Mouse (Mus musculus): ENCODE data around the gene Cep112. TPM values are rescaled to one million over a fixed set of nuclear protein-coding genes. Genes with fewer than 3 reads are reported as not detected.

Gene Cep112
- polyA plus RNA-seq, 1 experiment from 2014 or later = 11.8 TPM

DNA sequence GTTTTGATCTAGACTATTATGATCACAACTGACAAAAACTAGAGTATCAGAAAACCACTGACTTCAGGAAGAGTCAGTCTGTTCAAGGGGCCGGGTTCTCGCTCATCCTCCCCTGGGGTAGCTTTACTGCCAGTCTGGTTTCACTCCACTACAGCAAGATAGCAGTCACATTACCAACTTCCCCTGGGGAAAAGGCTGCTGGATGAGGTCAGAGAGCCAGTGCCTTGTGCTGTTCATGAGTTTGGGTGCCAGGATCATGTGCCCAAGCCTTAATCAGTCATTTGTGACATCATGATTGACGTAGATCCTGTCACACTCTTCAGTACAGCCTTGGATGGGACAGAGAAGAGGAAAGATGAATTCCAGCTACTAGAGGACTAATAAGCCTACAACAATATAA, 421.5 kb downstream of the Cep112 start:
- Histone ChIP-seq H3K27me3 (ENCODE audit: control insufficient read depth, insufficient read depth, low read length) (no peaks in the 10 kb centered on the region), H3K9ac (ENCODE audit: low read depth, low read length) (no peak overlapping the region), H3K36me3 (ENCODE audit: control insufficient read depth, insufficient read depth, low read length) (no peaks in the 10 kb centered on the region), H3K9me3 (replicated peaks; ENCODE audit: control insufficient read depth, low read length) (no peaks in the 10 kb centered on the region), H3K4me2 (no peak overlapping the region), H3K27ac (ENCODE audit: low read depth, low read length) (no peak overlapping the region), H3K4me1 (ENCODE audit: control insufficient read depth, insufficient read depth, low read length) (no peaks in the 10 kb centered on the region), H3K4me3 (ENCODE audit: low read depth, low read length) (no peak overlapping the region)
- 80% methylated on average over 3 of the region's 3 CpGs for WGBS (ENCODE audit: insufficient replicate concordance)
- ATAC-seq (replicated peaks; ENCODE audit: insufficient number of reproducible peaks, low FRiP score, low TSS enrichment) = no peak

DNA sequence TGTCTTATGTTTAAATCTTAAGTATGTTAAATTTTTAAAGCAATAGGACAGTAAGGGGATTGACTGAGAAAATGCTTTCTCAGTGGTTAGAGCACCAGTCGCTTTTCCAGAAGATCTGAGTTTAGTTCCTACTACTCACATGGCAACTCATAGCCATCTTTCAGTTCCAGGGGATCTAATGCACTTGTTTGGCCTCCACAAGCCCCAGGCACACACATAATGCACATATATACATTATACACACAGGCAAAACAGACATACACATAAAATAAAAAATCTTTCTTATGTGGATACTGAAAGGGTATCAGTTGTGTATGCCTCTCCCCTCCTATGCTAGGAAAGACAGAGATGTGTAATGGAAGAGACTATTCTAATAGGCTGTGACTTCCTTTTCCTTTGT, 426.8 kb downstream of the Cep112 start:
- H3K9me3 ChIP-seq (replicated peaks; ENCODE audit: control insufficient read depth, low read length) = no peaks in the 10 kb centered on the region
- no peaks in the 10 kb centered on the region for H3K27me3 ChIP-seq (ENCODE audit: control insufficient read depth, insufficient read depth, low read length)
- H3K9ac ChIP-seq (ENCODE audit: low read depth, low read length) = no peak overlapping the region
- no peaks in the 10 kb centered on the region for H3K36me3 ChIP-seq (ENCODE audit: control insufficient read depth, insufficient read depth, low read length)
- no peak overlapping the region for H3K27ac ChIP-seq (ENCODE audit: low read depth, low read length)
- no peak overlapping the region for H3K4me3 ChIP-seq (ENCODE audit: low read depth, low read length)
- no peaks in the 10 kb centered on the region for H3K4me1 ChIP-seq (ENCODE audit: control insufficient read depth, insufficient read depth, low read length)
- WGBS (ENCODE audit: insufficient replicate concordance) = 75% methylated on average over 1 of the region's 1 CpGs
- no peak for ATAC-seq (replicated peaks; ENCODE audit: insufficient number of reproducible peaks, low FRiP score, low TSS enrichment)
- no peak overlapping the region for H3K4me2 ChIP-seq

DNA sequence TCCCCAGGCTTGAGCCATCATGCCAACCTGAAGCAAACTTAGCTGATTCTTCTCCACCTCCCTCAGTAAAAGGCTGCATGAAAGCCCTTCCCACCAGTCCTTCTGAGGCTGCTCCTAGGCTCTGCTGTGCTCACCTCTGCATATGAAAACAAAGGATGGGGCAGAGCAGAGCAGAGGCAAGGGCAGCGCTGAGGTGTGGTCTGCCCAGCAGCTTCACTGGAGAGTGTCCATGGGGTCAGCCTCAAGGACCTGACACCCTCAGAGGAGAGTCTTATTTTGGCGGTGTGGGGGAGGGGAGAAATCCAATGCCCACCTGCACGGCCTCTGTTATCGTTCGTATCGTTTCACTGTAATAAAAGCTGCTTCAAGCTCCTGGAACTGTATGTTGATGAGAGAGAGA, 432.3 kb downstream of the Cep112 start:
- Histone ChIP-seq H3K4me1 (ENCODE audit: control insufficient read depth, insufficient read depth, low read length) (peaks cover 3% of the 10 kb centered on the region; the same call in 1 of the 2 replicates), H3K9ac (ENCODE audit: low read depth, low read length) (no peak overlapping the region), H3K4me3 (ENCODE audit: low read depth, low read length) (no peak overlapping the region), H3K36me3 (ENCODE audit: control insufficient read depth, insufficient read depth, low read length) (no peaks in the 10 kb centered on the region), H3K4me2 (no peak overlapping the region), H3K9me3 (replicated peaks; ENCODE audit: control insufficient read depth, low read length) (no peaks in the 10 kb centered on the region), H3K27ac (ENCODE audit: low read depth, low read length) (no peak overlapping the region), H3K27me3 (ENCODE audit: control insufficient read depth, insufficient read depth, low read length) (no peaks in the 10 kb centered on the region)
- WGBS (ENCODE audit: insufficient replicate concordance) = 56% methylated on average over 6 of the region's 6 CpGs
- ATAC-seq (replicated peaks; ENCODE audit: insufficient number of reproducible peaks, low FRiP score, low TSS enrichment) = no peak

DNA sequence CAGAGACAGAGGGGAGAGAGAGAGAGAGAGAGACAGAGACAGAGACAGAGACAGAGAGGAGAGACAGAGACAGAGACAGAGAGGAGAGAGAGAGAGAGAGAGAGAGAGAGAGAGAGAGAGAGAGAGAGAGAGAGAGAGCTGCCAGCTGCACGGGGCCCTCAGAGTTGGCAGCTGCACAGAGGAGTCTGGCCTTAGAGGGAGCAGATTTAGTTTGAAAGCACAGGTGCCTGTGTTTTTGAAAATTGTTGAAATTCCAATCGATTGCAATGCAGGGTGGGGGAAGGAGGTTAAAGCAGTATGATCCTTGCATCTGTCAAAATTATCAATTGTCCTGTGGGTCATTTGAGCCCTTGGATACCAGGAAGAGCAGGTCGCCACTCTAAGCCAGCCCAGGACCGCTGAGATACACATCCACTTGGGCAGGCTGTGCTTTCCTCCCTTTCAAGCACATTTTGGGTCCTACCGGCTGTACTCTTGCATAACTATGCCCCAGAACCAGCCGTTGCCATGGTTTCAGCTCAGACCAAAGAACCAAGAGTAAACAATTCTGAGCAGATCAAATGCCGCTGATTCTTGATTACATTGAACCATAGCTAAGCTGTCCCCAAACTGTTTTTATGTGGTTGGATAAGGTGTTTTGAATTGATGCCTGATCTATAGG, 432.8 kb downstream of the Cep112 start:
- ATAC-seq (replicated peaks; ENCODE audit: insufficient number of reproducible peaks, low FRiP score, low TSS enrichment) = no peak
- H3K27ac ChIP-seq (ENCODE audit: low read depth, low read length) = no peak overlapping the region
- H3K9me3 ChIP-seq (replicated peaks; ENCODE audit: control insufficient read depth, low read length) = no peaks in the 10 kb centered on the region
- H3K4me3 ChIP-seq (ENCODE audit: low read depth, low read length) = no peak overlapping the region
- 58% methylated on average over 7 of the region's 7 CpGs for WGBS (ENCODE audit: insufficient replicate concordance)
- H3K36me3 ChIP-seq (ENCODE audit: control insufficient read depth, insufficient read depth, low read length) = no peaks in the 10 kb centered on the region
- H3K9ac ChIP-seq (ENCODE audit: low read depth, low read length) = no peak overlapping the region
- no peak overlapping the region for H3K4me2 ChIP-seq
- H3K4me1 ChIP-seq (ENCODE audit: control insufficient read depth, insufficient read depth, low read length) = peaks cover 3% of the 10 kb centered on the region; the same call in 1 of the 2 replicates
- H3K27me3 ChIP-seq (ENCODE audit: control insufficient read depth, insufficient read depth, low read length) = no peaks in the 10 kb centered on the region

DNA sequence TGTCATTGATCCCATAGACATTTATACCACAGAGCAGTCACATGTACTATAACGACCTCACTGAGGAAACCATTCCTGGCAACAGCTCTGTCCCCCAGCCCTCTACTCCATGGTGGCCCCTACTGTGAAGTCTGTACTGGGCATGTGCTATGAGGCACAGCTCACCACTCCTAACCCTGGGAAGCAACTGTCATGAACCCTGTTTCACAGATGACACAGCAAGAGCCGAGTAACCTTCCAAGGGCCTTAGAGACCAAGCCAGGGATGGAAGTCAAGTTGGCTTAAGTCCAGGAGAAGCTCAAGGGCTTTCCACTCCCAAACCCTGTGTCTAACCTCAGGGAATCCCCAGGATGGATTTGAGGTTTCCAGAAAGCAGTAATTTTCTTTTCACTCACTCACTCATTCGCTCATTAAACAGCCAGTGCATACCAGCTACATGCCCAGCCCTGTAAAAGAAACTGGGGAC, 433.4 kb downstream of the Cep112 start:
- ATAC-seq (replicated peaks; ENCODE audit: insufficient number of reproducible peaks, low FRiP score, low TSS enrichment) = no peak
- H3K27ac ChIP-seq (ENCODE audit: low read depth, low read length) = no peak overlapping the region

DNA sequence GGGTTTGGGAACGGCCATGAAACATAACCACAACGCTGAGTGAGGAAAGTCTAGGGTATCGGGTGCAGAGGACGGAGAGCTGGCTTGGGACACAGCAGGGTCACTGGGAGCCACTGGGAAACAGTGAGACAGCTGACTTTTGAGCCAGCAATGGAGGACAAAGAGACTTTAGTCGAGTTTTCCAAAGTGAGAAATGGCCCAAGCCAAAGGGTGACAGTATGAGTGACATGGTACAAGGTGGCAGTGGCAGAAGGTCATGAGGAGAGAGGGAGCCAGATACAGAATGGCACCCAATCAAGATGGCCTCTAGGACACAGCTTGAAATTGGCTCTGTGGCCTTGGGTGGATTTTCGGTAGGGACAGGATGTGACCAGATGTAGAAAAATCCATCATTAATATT, 433.9 kb downstream of the Cep112 start:
- no peak for ATAC-seq (replicated peaks; ENCODE audit: insufficient number of reproducible peaks, low FRiP score, low TSS enrichment)
- Histone ChIP-seq H3K9ac (ENCODE audit: low read depth, low read length) (no peak overlapping the region), H3K4me1 (ENCODE audit: control insufficient read depth, insufficient read depth, low read length) (peaks cover 3% of the 10 kb centered on the region; the same call in 1 of the 2 replicates), H3K4me3 (ENCODE audit: low read depth, low read length) (no peak overlapping the region), H3K27me3 (ENCODE audit: control insufficient read depth, insufficient read depth, low read length) (no peaks in the 10 kb centered on the region), H3K9me3 (replicated peaks; ENCODE audit: control insufficient read depth, low read length) (no peaks in the 10 kb centered on the region), H3K36me3 (ENCODE audit: control insufficient read depth, insufficient read depth, low read length) (no peaks in the 10 kb centered on the region), H3K4me2 (no peak overlapping the region), H3K27ac (ENCODE audit: low read depth, low read length) (no peak overlapping the region)
- WGBS (ENCODE audit: insufficient replicate concordance) = 82% methylated on average over 6 of the region's 6 CpGs

More for the DNA sequence above, 433.4 kb downstream of the Cep112 start:
- no peak overlapping the region for H3K4me3 ChIP-seq (ENCODE audit: low read depth, low read length)
- 72% methylated on average over 3 of the region's 3 CpGs for WGBS (ENCODE audit: insufficient replicate concordance)
- peaks cover 3% of the 10 kb centered on the region; the same call in 1 of the 2 replicates for H3K4me1 ChIP-seq (ENCODE audit: control insufficient read depth, insufficient read depth, low read length)
- no peak overlapping the region for H3K9ac ChIP-seq (ENCODE audit: low read depth, low read length)
- no peak overlapping the region for H3K4me2 ChIP-seq
- H3K36me3 ChIP-seq (ENCODE audit: control insufficient read depth, insufficient read depth, low read length) = no peaks in the 10 kb centered on the region
- H3K9me3 ChIP-seq (replicated peaks; ENCODE audit: control insufficient read depth, low read length) = no peaks in the 10 kb centered on the region
- no peaks in the 10 kb centered on the region for H3K27me3 ChIP-seq (ENCODE audit: control insufficient read depth, insufficient read depth, low read length)

DNA sequence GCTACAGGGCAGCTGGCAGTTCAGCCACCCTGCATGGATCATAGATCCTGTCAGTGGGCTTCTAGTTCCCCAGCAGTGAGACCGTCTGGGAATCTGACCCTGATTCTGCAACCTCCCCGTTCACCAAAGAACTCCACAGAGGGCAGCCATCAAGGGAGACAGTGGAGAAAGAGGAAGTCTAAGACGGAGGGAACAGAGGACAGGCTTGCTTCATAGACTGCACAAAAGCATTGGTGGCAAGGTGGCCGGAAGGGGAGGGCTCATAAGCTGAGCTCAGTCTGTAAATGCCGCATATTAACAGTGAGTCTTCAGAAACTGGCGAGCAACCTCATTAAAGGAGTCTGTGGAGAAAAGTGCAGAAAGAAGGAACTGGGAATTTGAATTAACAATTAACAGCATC, 437.4 kb downstream of the Cep112 start:
- Histone ChIP-seq H3K4me1 (ENCODE audit: control insufficient read depth, insufficient read depth, low read length) (peaks cover 1% of the 10 kb centered on the region; the same call in 1 of the 2 replicates), H3K27ac (ENCODE audit: low read depth, low read length) (no peak overlapping the region), H3K4me3 (ENCODE audit: low read depth, low read length) (no peak overlapping the region), H3K27me3 (ENCODE audit: control insufficient read depth, insufficient read depth, low read length) (no peaks in the 10 kb centered on the region), H3K4me2 (no peak overlapping the region), H3K36me3 (ENCODE audit: control insufficient read depth, insufficient read depth, low read length) (no peaks in the 10 kb centered on the region), H3K9me3 (replicated peaks; ENCODE audit: control insufficient read depth, low read length) (no peaks in the 10 kb centered on the region), H3K9ac (ENCODE audit: low read depth, low read length) (no peak overlapping the region)
- WGBS (ENCODE audit: insufficient replicate concordance) = 76% methylated on average over 6 of the region's 6 CpGs
- no peak for ATAC-seq (replicated peaks; ENCODE audit: insufficient number of reproducible peaks, low FRiP score, low TSS enrichment)

DNA sequence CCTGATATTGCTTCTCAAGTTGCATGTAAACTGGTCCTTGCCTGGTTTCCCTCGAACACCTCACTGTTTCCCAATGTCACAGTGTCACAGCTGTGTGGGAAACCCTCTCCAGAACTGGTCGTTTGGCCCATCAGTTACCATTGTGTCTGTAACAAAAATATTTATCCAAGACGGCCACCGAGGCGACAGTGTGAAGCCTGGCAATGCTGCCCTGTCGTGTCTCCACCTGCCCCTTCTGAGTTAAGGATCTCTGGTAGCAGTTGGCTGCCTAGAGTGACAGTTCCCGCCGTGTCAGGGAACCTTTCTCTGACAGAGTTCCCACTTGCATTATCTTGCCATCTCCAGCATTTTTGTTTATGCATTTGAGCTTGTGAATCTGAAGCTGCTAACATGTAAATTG, 440.8 kb downstream of the Cep112 start:
- Histone ChIP-seq H3K36me3 (ENCODE audit: control insufficient read depth, insufficient read depth, low read length) (no peaks in the 10 kb centered on the region), H3K27me3 (ENCODE audit: control insufficient read depth, insufficient read depth, low read length) (no peaks in the 10 kb centered on the region), H3K9me3 (replicated peaks; ENCODE audit: control insufficient read depth, low read length) (no peaks in the 10 kb centered on the region), H3K4me3 (ENCODE audit: low read depth, low read length) (no peak overlapping the region), H3K4me1 (ENCODE audit: control insufficient read depth, insufficient read depth, low read length) (no peaks in the 10 kb centered on the region), H3K9ac (ENCODE audit: low read depth, low read length) (no peak overlapping the region), H3K27ac (ENCODE audit: low read depth, low read length) (no peak overlapping the region), H3K4me2 (no peak overlapping the region)
- 17% methylated on average over 8 of the region's 8 CpGs for WGBS (ENCODE audit: insufficient replicate concordance)
- ATAC-seq (replicated peaks; ENCODE audit: insufficient number of reproducible peaks, low FRiP score, low TSS enrichment) = no peak

DNA sequence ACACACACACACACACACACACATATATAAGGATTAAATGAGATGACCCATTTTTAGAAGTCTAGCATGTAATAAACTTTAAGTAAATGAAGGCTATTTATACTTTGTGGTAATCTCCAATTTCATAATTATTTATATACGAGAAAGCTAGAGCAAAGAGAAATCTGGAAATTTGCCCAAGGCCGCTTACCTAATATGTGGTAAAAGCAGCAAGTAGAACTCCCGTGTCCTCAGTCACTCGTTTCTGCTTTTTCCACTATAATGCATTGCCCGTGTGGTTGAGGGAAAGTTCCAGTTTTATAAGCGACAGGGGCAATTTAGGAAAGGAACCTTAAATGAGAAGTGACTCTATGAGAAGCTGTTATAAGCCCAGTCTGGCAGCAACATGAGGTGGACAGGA, 442.5 kb downstream of the Cep112 start:
- no peaks in the 10 kb centered on the region for H3K4me1 ChIP-seq (ENCODE audit: control insufficient read depth, insufficient read depth, low read length)
- no peaks in the 10 kb centered on the region for H3K36me3 ChIP-seq (ENCODE audit: control insufficient read depth, insufficient read depth, low read length)
- H3K4me2 ChIP-seq = no peak overlapping the region
- 86% methylated on average over 6 of the region's 6 CpGs for WGBS (ENCODE audit: insufficient replicate concordance)
- no peak for ATAC-seq (replicated peaks; ENCODE audit: insufficient number of reproducible peaks, low FRiP score, low TSS enrichment)
- H3K27ac ChIP-seq (ENCODE audit: low read depth, low read length) = no peak overlapping the region
- no peak overlapping the region for H3K4me3 ChIP-seq (ENCODE audit: low read depth, low read length)
- H3K9ac ChIP-seq (ENCODE audit: low read depth, low read length) = no peak overlapping the region
- no peaks in the 10 kb centered on the region for H3K27me3 ChIP-seq (ENCODE audit: control insufficient read depth, insufficient read depth, low read length)
- no peaks in the 10 kb centered on the region for H3K9me3 ChIP-seq (replicated peaks; ENCODE audit: control insufficient read depth, low read length)

Data from heart, embryonic 11.5 days (tissue).